Mouse (Mus musculus) kidney, embryonic 16.5 days (tissue): ENCODE measurements around the gene Ptma. TPM values are rescaled to one million over a fixed set of nuclear protein-coding genes. Genes with fewer than 3 reads are reported as not detected.

ENCODE experiments used
- ATAC-seq: fragments of 200-750 bp; cut with Nextera tagmentation; 2 replicates; pipeline ENCODE4 v1.8.0; 2017; ENCODE audit warnings: moderate TSS enrichment; ENCODE audit not compliant: low FRiP score, low TSS enrichment
- H3K27ac ChIP-seq: fragments of 300-500 bp; sonication (generic); 2 replicates; pipeline ENCODE4 v1.5.1; 2014; ENCODE audit warnings: low read length
- H3K27me3 ChIP-seq: fragments of 300-500 bp; sonication (generic); 2 replicates; pipeline ENCODE4 v1.6.1; 2014; ENCODE audit warnings: low read length, control low read depth, mixed read lengths; ENCODE audit not compliant: insufficient read depth
- H3K36me3 ChIP-seq: fragments of 300-500 bp; sonication (generic); 2 replicates; pipeline ENCODE4 v1.6.1; 2014; ENCODE audit warnings: low read length, control low read depth, mixed read lengths; ENCODE audit not compliant: insufficient read depth
- H3K4me1 ChIP-seq: fragments of 300-500 bp; sonication (generic); 2 replicates; pipeline ENCODE4 v1.6.1; 2014; ENCODE audit warnings: low read length, control low read depth, mixed read lengths; ENCODE audit not compliant: insufficient read depth
- H3K4me2 ChIP-seq: fragments of 300-500 bp; sonication (generic); replicated peaks from 2 replicates; pipeline ENCODE4 v1.6.1; 2014; ENCODE audit warnings: low read depth, low read length
- H3K4me3 ChIP-seq: fragments of 300-500 bp; sonication (generic); 2 replicates; pipeline ENCODE4 v1.5.1; 2014; ENCODE audit warnings: mild to moderate bottlenecking, low read length
- H3K9ac ChIP-seq: fragments of 300-500 bp; sonication (generic); replicated peaks from 2 replicates; pipeline ENCODE4 v1.6.1; 2014; ENCODE audit warnings: low read length
- H3K9me3 ChIP-seq: fragments of 300-500 bp; sonication (generic); 2 replicates; pipeline ENCODE4 v1.6.1; 2016; ENCODE audit warnings: low read length, control low read depth
- WGBS: fragments of 180-500 bp; shearing (Covaris S2); extraction: QIAGEN DNeasy Blood & Tissue Kit; methylation state at CpG from one replicate; pipeline ENCODE4 v1.1.7; 2014; 5-methylcytosine and 5-hydroxymethylcytosine counted together
- polyA plus RNA-seq: library from polyadenylated mRNA; unstranded; fragments of >200 nt; fragmentation: Nextera tagmentation; extraction: Ambion mirVana; gene quantifications from 2 replicates; pipeline ENCODE4 v1.2.1, GENCODE M21; 2015

The Ptma gene
- 2,279 and 2,662 TPM in 2 replicates for polyA plus RNA-seq

DNA sequence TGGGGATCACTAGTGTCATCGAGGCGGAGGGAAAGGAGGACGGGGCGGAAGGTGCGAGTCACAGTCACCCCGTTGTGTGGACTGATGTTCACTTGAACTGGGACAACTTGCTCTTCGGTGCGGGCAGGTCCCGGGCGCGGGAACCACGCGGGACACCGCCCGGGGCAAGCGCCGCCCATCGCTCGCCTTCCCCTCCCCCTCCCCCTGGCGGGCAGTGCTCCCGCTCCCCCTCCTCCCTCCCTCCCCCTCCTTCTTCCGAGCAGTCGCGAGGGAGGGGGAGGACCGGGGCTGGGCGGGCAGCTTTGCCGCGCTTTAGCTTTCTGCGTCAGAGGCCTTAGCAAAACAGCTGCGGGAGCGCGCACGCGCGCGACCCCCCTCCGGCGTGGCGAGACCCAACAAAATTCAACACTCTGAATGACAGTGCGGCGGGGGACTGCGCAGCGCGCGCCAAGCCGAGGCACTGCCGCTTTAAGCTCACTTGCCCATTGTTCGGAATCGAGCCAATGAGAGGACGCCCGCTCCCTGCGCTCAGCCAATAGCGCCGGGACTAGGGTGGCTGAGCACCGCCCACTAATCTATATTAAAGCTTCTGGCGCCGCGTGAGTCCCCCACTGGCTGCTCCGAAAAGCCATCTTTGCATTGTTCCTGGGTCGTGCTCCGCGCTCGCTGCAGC, at the start of gene Ptma:
Gene Ptma, plus strand, starts transcription at position 611 of the 673 bp plus-strand sequence.
- ATAC-seq: peak; percentile 96
- Histone ChIP-seq H3K9me3 (no peaks in the 10 kb centered on the region), H3K4me2 (peak within 1 kb of the TSS; percentile 89), H3K27me3 (no peaks in the 10 kb centered on the region), H3K9ac (peak within 1 kb of the TSS; percentile 100), H3K27ac (peak within 1 kb of the TSS; percentile 100), H3K4me3 (peak within 1 kb of the TSS; percentile 96), H3K4me1 (peaks cover 31% of the 10 kb centered on the region), H3K36me3 (peaks cover 23% of the 10 kb centered on the region)
- 0% methylated on average over 48 of the region's 63 CpGs for WGBS

DNA sequence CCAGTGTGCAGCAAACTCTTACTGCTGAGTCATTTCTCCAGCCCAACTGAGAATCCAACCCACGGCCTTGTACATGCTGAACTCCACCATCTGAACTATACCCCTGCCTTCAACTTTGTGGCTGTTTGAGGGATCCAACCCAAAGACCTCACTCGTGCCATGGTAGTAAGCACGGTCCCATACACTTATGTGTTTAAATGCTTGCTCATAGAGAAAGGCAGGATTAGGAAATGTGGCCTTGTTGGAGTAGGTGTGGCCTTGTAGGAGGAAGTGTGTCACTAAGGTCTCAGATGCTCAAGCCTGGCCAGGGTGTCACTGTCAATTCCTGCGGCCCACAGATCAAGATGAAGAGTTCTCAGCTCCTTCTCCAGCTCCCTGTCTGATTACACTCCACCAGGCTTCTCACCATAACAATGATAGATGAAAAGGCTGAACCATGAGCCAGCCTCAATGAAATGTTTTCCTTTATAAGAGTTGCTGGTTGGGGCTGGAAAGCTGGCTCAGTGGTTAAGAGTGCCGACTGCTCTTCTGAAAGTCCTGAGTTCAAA, 48.7 kb upstream of the Ptma start:
- Histone ChIP-seq H3K27ac (no peak overlapping the region), H3K9me3 (no peaks in the 10 kb centered on the region), H3K4me3 (no peak overlapping the region), H3K9ac (no peak overlapping the region), H3K4me1 (peaks cover 38% of the 10 kb centered on the region), H3K36me3 (no peaks in the 10 kb centered on the region), H3K4me2 (no peak overlapping the region), H3K27me3 (no peaks in the 10 kb centered on the region)
- WGBS: 87% methylated on average over 5 of the region's 5 CpGs
- no peak for ATAC-seq

DNA sequence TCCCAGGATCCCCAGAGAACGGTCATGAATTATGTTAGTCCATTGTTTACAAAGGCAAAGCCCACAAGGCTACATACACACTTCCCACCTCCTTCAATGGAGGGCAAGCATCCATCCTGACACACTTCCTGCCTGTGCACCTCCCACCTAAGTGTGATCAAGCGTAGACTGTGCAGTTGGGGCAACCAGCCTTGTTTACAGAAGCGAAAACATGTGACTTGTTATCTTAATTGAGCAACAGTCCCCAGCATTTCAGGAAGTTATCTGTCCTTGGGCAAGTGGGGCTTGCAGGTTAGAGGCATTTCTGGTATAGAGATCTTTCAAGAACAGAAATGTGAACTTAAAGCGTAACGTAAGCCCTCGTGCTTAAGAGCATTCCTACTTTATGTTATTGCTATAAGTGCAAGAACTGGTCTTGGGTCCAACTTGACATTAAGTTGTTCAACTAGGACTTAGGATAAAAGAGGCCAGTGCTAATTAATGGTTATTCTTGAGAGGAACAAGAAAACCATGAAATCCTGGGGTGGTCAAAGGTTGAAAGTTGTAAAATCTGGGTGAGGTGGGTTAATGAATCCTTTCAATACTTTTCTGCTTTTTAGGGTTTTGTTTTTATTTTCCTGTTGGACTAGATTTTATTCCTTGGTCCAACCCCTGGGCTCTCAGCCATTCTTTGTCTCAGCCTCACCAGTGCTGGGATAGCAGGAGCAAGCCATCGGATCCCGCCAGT, 47.3 kb upstream of the Ptma start:
- no peaks in the 10 kb centered on the region for H3K36me3 ChIP-seq
- H3K4me2 ChIP-seq: no peak overlapping the region
- no peaks in the 10 kb centered on the region for H3K27me3 ChIP-seq
- H3K27ac ChIP-seq: peak overlapping the region; percentile 27
- H3K4me3 ChIP-seq: no peak overlapping the region
- WGBS: 49% methylated on average over 8 of the region's 8 CpGs
- H3K4me1 ChIP-seq: peaks cover 40% of the 10 kb centered on the region
- no peaks in the 10 kb centered on the region for H3K9me3 ChIP-seq
- ATAC-seq: peak; percentile 72
- no peak overlapping the region for H3K9ac ChIP-seq

GRCm38 (mm10) chr1:86480288-86480687, 46.2 kb upstream of the Ptma start:
- H3K4me2 ChIP-seq: no peak overlapping the region
- H3K4me3 ChIP-seq: no peak overlapping the region
- H3K36me3 ChIP-seq: no peaks in the 10 kb centered on the region
- H3K27me3 ChIP-seq: no peaks in the 10 kb centered on the region
- 81% methylated on average over 6 of the region's 6 CpGs for WGBS
- ATAC-seq: no peak
- peak overlapping the region; percentile 94 for H3K27ac ChIP-seq
- H3K9ac ChIP-seq: no peak overlapping the region
- H3K4me1 ChIP-seq: peaks cover 40% of the 10 kb centered on the region
- no peaks in the 10 kb centered on the region for H3K9me3 ChIP-seq

GRCm38 (mm10) chr1:86480735-86481447, 45.6 kb upstream of the Ptma start:
- H3K27ac ChIP-seq: peak overlapping the region; percentile 94
- H3K9ac ChIP-seq: no peak overlapping the region; the same call in 1 of the 2 replicates
- H3K4me1 ChIP-seq: peaks cover 40% of the 10 kb centered on the region
- no peaks in the 10 kb centered on the region for H3K27me3 ChIP-seq
- no peaks in the 10 kb centered on the region for H3K9me3 ChIP-seq
- WGBS: 41% methylated on average over 8 of the region's 8 CpGs
- H3K4me2 ChIP-seq: no peak overlapping the region
- H3K36me3 ChIP-seq: no peaks in the 10 kb centered on the region
- H3K4me3 ChIP-seq: no peak overlapping the region
- ATAC-seq: peak; percentile 52

GRCm38 (mm10) chr1:86481468-86481867, 45.1 kb upstream of the Ptma start:
- Histone ChIP-seq H3K27me3 (no peaks in the 10 kb centered on the region), H3K9ac (no peak overlapping the region; the same call in 1 of the 2 replicates), H3K4me2 (no peak overlapping the region), H3K36me3 (no peaks in the 10 kb centered on the region), H3K27ac (peak overlapping the region; percentile 94), H3K4me1 (peaks cover 40% of the 10 kb centered on the region), H3K4me3 (no peak overlapping the region), H3K9me3 (no peaks in the 10 kb centered on the region)
- 48% methylated on average over 7 of the region's 7 CpGs for WGBS
- peak; percentile 93 for ATAC-seq

- Histone ChIP-seq H3K36me3 (no peaks in the 10 kb centered on the region), H3K9me3 (no peaks in the 10 kb centered on the region), H3K4me1 (peaks cover 43% of the 10 kb centered on the region), H3K27ac (peak overlapping the region; percentile 94), H3K4me2 (no peak overlapping the region), H3K27me3 (no peaks in the 10 kb centered on the region), H3K4me3 (no peak overlapping the region), H3K9ac (peak overlapping the region; percentile 35)
- 77% methylated on average over 11 of the region's 11 CpGs for WGBS
- no peak for ATAC-seq
Observed at GRCm38 (mm10) chr1:86482288-86482687, 44.2 kb upstream of the Ptma start.

- 25% methylated on average over 1 of the region's 1 CpGs for WGBS
- no peak overlapping the region for H3K4me2 ChIP-seq
- H3K9me3 ChIP-seq: no peaks in the 10 kb centered on the region
- H3K4me1 ChIP-seq: peaks cover 43% of the 10 kb centered on the region
- no peak overlapping the region for H3K4me3 ChIP-seq
- no peak for ATAC-seq
- no peaks in the 10 kb centered on the region for H3K36me3 ChIP-seq
- H3K9ac ChIP-seq: peak overlapping the region; percentile 35
- H3K27ac ChIP-seq: peak overlapping the region; percentile 94
- H3K27me3 ChIP-seq: no peaks in the 10 kb centered on the region
Observed at GRCm38 (mm10) chr1:86482761-86483160, 43.8 kb upstream of the Ptma start.

DNA sequence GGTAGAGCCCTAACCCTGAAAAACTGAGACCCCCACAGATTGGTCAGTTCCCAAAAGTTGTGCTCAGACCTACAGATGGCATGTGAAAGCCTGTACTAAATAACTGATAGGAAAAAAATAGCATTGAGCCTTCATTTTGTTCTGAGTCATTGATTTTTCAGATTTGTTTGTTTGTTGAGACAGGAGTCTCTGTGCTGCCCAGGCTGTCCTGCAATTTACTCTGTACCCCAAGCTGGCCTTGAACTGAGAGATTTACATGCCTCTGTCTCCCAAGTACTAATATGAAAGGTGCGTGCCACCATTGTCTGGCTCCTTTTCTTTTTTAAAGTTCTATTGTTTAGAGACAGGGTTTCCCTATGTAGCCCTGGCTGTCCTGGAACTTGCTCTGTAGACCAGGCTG, 41.2 kb upstream of the Ptma start:
- H3K27ac ChIP-seq: no peak overlapping the region
- no peak overlapping the region for H3K4me2 ChIP-seq
- H3K4me1 ChIP-seq: peaks cover 42% of the 10 kb centered on the region
- ATAC-seq: no peak
- no peaks in the 10 kb centered on the region for H3K36me3 ChIP-seq
- WGBS: 95% methylated on average over 1 of the region's 1 CpGs
- no peaks in the 10 kb centered on the region for H3K9me3 ChIP-seq
- no peaks in the 10 kb centered on the region for H3K27me3 ChIP-seq
- no peak overlapping the region for H3K9ac ChIP-seq
- no peak overlapping the region for H3K4me3 ChIP-seq
